Mouse (Mus musculus): Measurements from ENCODE around the gene Pced1a. TPM values are rescaled to one million over a fixed set of nuclear protein-coding genes. Genes with fewer than 3 reads are reported as not detected.
"Not testable (repeated sequence)": the region's sequence is repeated elsewhere in the genome, so short reads cannot be mapped to it uniquely, and the experiment has no call there.

Pced1a gene
- polyA plus RNA-seq, 1 experiment from 2014 or later, result 3.8 TPM

GRCm38 (mm10) chr2:130386212-130386611, 38.3 kb downstream of the Pced1a start:
- Histone ChIP-seq H3K27me3 (ENCODE audit: control insufficient read depth, insufficient read depth, low read depth, low read length) (no peaks in the 10 kb centered on the region), H3K4me2 (ENCODE audit: low read depth, low read length) (no peak overlapping the region), H3K4me1 (ENCODE audit: control insufficient read depth, low read depth, low read length) (no peaks in the 10 kb centered on the region), H3K9ac (ENCODE audit: low read depth, low read length) (no peak overlapping the region), H3K27ac (ENCODE audit: low read length) (no peak overlapping the region), H3K4me3 (ENCODE audit: low read depth, low read length) (no peak overlapping the region), H3K36me3 (ENCODE audit: control insufficient read depth, insufficient read depth) (no peaks in the 10 kb centered on the region), H3K9me3 (replicated peaks; ENCODE audit: control insufficient read depth, low read length) (no peaks in the 10 kb centered on the region)
- ATAC-seq (ENCODE audit: low read depth), result no peak
- WGBS (ENCODE audit: insufficient replicate concordance), result 59% methylated on average over 1 of the region's 1 CpGs

DNA sequence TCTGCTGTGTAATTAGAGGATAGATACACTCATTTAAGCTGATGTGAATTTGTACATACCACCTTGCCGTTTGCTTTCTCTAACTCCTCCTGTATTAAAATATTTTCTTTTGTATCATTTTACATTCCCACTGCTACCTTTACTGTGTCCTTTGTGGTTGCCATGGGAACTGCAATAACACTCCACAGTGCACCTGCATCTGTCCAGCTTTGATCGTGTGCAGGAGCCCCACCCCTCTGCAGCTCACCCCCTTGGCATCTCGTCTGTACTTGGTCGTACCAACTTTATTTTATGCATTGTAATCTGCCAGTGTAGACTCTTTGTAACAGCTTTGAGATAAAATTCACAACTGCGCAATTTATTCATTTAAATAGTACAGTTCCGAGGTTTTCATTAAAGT, 40.6 kb downstream of the Pced1a start:
- Histone ChIP-seq H3K36me3 (ENCODE audit: control insufficient read depth, insufficient read depth) (no peaks in the 10 kb centered on the region), H3K4me1 (ENCODE audit: control insufficient read depth, low read depth, low read length) (no peaks in the 10 kb centered on the region), H3K4me2 (ENCODE audit: low read depth, low read length) (no peak overlapping the region), H3K9ac (ENCODE audit: low read depth, low read length) (no peak overlapping the region), H3K27ac (ENCODE audit: low read length) (no peak overlapping the region), H3K27me3 (ENCODE audit: control insufficient read depth, insufficient read depth, low read depth, low read length) (no peaks in the 10 kb centered on the region), H3K4me3 (ENCODE audit: low read depth, low read length) (no peak overlapping the region), H3K9me3 (replicated peaks; ENCODE audit: control insufficient read depth, low read length) (no peaks in the 10 kb centered on the region)
- ATAC-seq (ENCODE audit: low read depth), result no peak
- 58% methylated on average over 6 of the region's 6 CpGs for WGBS (ENCODE audit: insufficient replicate concordance)

DNA sequence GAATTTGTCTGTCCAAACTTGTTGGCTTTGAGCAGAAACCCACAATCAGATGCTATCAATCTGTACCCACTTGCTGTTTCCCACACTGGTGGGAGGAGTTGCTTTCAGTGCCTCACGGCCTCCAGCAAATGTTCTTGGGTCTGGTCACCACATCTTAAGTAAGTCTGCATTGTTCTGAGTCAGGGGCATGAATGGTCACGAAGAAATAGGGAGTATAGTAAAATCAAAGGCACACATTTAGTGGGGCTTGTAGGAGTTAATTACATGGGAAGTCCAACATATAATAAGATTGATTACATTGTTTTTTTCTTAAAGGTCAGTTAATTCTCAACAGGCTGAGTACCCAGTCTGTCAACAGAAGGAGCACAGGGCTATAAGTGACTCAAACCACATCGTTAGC, 41.3 kb downstream of the Pced1a start:
- ATAC-seq (ENCODE audit: low read depth), result no peak
- Histone ChIP-seq H3K27me3 (ENCODE audit: control insufficient read depth, insufficient read depth, low read depth, low read length) (no peaks in the 10 kb centered on the region), H3K4me3 (ENCODE audit: low read depth, low read length) (no peak overlapping the region), H3K9ac (ENCODE audit: low read depth, low read length) (no peak overlapping the region), H3K36me3 (ENCODE audit: control insufficient read depth, insufficient read depth) (no peaks in the 10 kb centered on the region), H3K4me1 (ENCODE audit: control insufficient read depth, low read depth, low read length) (no peaks in the 10 kb centered on the region), H3K27ac (ENCODE audit: low read length) (no peak overlapping the region), H3K9me3 (replicated peaks; ENCODE audit: control insufficient read depth, low read length) (no peaks in the 10 kb centered on the region), H3K4me2 (ENCODE audit: low read depth, low read length) (no peak overlapping the region)
- 46% methylated on average over 3 of the region's 3 CpGs for WGBS (ENCODE audit: insufficient replicate concordance)

DNA sequence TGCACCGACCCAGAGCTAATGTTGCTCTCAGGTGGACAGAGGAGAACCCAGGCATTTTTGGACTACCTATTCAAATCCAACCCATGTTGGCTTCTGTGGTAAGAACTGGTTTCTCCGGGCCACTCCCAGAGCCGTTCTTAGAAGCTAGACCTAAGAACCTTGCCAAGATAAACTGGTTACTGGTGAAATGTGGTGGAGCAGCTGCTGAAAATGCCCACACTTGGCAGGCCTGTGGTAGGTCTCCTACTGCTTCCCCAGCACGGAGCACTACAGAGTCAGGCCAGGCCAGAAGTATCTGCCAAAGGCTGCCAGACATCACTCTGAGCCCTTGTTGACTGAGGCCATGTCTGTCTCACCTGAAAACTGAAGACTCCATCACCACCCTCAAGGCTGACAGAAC, 49.5 kb downstream of the Pced1a start:
- Histone ChIP-seq H3K9ac (ENCODE audit: low read depth, low read length) (no peak overlapping the region), H3K9me3 (replicated peaks; ENCODE audit: control insufficient read depth, low read length) (no peaks in the 10 kb centered on the region), H3K27ac (ENCODE audit: low read length) (no peak overlapping the region), H3K36me3 (ENCODE audit: control insufficient read depth, insufficient read depth) (no peaks in the 10 kb centered on the region), H3K4me3 (ENCODE audit: low read depth, low read length) (no peak overlapping the region), H3K4me2 (ENCODE audit: low read depth, low read length) (no peak overlapping the region), H3K27me3 (ENCODE audit: control insufficient read depth, insufficient read depth, low read depth, low read length) (no peaks in the 10 kb centered on the region), H3K4me1 (ENCODE audit: control insufficient read depth, low read depth, low read length) (no peaks in the 10 kb centered on the region)
- ATAC-seq (ENCODE audit: low read depth), result no peak
- WGBS (ENCODE audit: insufficient replicate concordance), result 50% methylated on average over 4 of the region's 4 CpGs

- not testable (repeated sequence) for H3K27ac ChIP-seq (ENCODE audit: low read length); H3K9ac ChIP-seq (ENCODE audit: low read depth, low read length); H3K27me3 ChIP-seq (ENCODE audit: control insufficient read depth, insufficient read depth, low read depth, low read length); H3K9me3 ChIP-seq (replicated peaks; ENCODE audit: control insufficient read depth, low read length); H3K4me1 ChIP-seq (ENCODE audit: control insufficient read depth, low read depth, low read length); H3K4me2 ChIP-seq (ENCODE audit: low read depth, low read length); H3K36me3 ChIP-seq (ENCODE audit: control insufficient read depth, insufficient read depth); H3K4me3 ChIP-seq (ENCODE audit: low read depth, low read length); ATAC-seq (ENCODE audit: low read depth)
- WGBS (ENCODE audit: insufficient replicate concordance), result 0% methylated on average over 1 of the region's 1 CpGs
Observed at GRCm38 (mm10) chr2:130373026-130373425, 51.5 kb downstream of the Pced1a start.

GRCm38 (mm10) chr2:130367386-130367785, 57.1 kb downstream of the Pced1a start:
- no peak overlapping the region for H3K4me2 ChIP-seq (ENCODE audit: low read depth, low read length)
- no peak for ATAC-seq (ENCODE audit: low read depth)
- peaks cover 36% of the 10 kb centered on the region for H3K27me3 ChIP-seq (ENCODE audit: control insufficient read depth, insufficient read depth, low read depth, low read length)
- no peaks in the 10 kb centered on the region for H3K9me3 ChIP-seq (replicated peaks; ENCODE audit: control insufficient read depth, low read length)
- H3K4me1 ChIP-seq (ENCODE audit: control insufficient read depth, low read depth, low read length), result no peaks in the 10 kb centered on the region
- H3K27ac ChIP-seq (ENCODE audit: low read length), result no peak overlapping the region
- no peak overlapping the region for H3K4me3 ChIP-seq (ENCODE audit: low read depth, low read length)
- H3K36me3 ChIP-seq (ENCODE audit: control insufficient read depth, insufficient read depth), result no peaks in the 10 kb centered on the region
- H3K9ac ChIP-seq (ENCODE audit: low read depth, low read length), result no peak overlapping the region
- 36% methylated on average over 4 of the region's 4 CpGs for WGBS (ENCODE audit: insufficient replicate concordance)

Other genes with a start within 250 kb of the Pced1a start
- 231 and 249 TPM in 2 replicates for gene Snrpb, start 245.3 kb downstream of the Pced1a start, polyA plus RNA-seq (2015; fragmentation: Nextera tagmentation; extraction: Ambion mirVana)
- 0.04 and 0.11 TPM in 2 replicates for gene Tmc2, start 229.5 kb downstream of the Pced1a start, polyA plus RNA-seq (2015; fragmentation: Nextera tagmentation; extraction: Ambion mirVana)
- 120 and 130 TPM in 2 replicates for gene Nop56, start 150.3 kb downstream of the Pced1a start, polyA plus RNA-seq (2015; fragmentation: Nextera tagmentation; extraction: Ambion mirVana)
- 106 and 108 TPM in 2 replicates for gene Idh3b, start 140.2 kb downstream of the Pced1a start, polyA plus RNA-seq (2015; fragmentation: Nextera tagmentation; extraction: Ambion mirVana)
- 0.05 TPM in 2 replicates for gene Ebf4, start 129.5 kb downstream of the Pced1a start, polyA plus RNA-seq (2015; fragmentation: Nextera tagmentation; extraction: Ambion mirVana)
- gene Cpxm1, start 27.1 kb downstream of the Pced1a start, polyA plus RNA-seq (2015; fragmentation: Nextera tagmentation; extraction: Ambion mirVana), result 2.5 and 5.0 TPM in 2 replicates
- not detected in 2 replicates for gene Gm28372, start 19.5 kb downstream of the Pced1a start, polyA plus RNA-seq (2015; fragmentation: Nextera tagmentation; extraction: Ambion mirVana)
- not detected in 2 replicates for gene 1700020A23Rik, start 19.4 kb downstream of the Pced1a start, polyA plus RNA-seq (2015; fragmentation: Nextera tagmentation; extraction: Ambion mirVana)
- gene Tmem239, start 18.2 kb downstream of the Pced1a start, polyA plus RNA-seq (2015; fragmentation: Nextera tagmentation; extraction: Ambion mirVana), result not detected in 2 replicates
- gene Vps16, start 362 bp downstream of the Pced1a start, polyA plus RNA-seq (2015; fragmentation: Nextera tagmentation; extraction: Ambion mirVana), result 33.0 and 39.3 TPM in 2 replicates
- gene Ptpra, start 25.6 kb upstream of the Pced1a start, polyA plus RNA-seq (2015; fragmentation: Nextera tagmentation; extraction: Ambion mirVana), result 26.7 and 29.6 TPM in 2 replicates
- 30.9 and 34.3 TPM in 2 replicates for gene Mrps26, start 139.0 kb upstream of the Pced1a start, polyA plus RNA-seq (2015; fragmentation: Nextera tagmentation; extraction: Ambion mirVana)
- gene Oxt, start 151.5 kb upstream of the Pced1a start, polyA plus RNA-seq (2015; fragmentation: Nextera tagmentation; extraction: Ambion mirVana), result not detected in 2 replicates
- gene Avp, start 157.9 kb upstream of the Pced1a start, polyA plus RNA-seq (2015; fragmentation: Nextera tagmentation; extraction: Ambion mirVana), result not detected in 2 replicates
- gene Fastkd5, start 205.3 kb upstream of the Pced1a start, polyA plus RNA-seq (2015; fragmentation: Nextera tagmentation; extraction: Ambion mirVana), result 7.9 and 8.8 TPM in 2 replicates
- 4.1 and 4.5 TPM in 2 replicates for gene Ubox5, start 205.3 kb upstream of the Pced1a start, polyA plus RNA-seq (2015; fragmentation: Nextera tagmentation; extraction: Ambion mirVana)
- 1.6 and 1.9 TPM in 2 replicates for gene Lzts3, start 218.1 kb upstream of the Pced1a start, polyA plus RNA-seq (2015; fragmentation: Nextera tagmentation; extraction: Ambion mirVana)
- 43.0 and 48.3 TPM in 2 replicates for gene Ddrgk1, start 240.0 kb upstream of the Pced1a start, polyA plus RNA-seq (2015; fragmentation: Nextera tagmentation; extraction: Ambion mirVana)
- 37.0 and 41.0 TPM in 2 replicates for gene Itpa, start 242.9 kb upstream of the Pced1a start, polyA plus RNA-seq (2015; fragmentation: Nextera tagmentation; extraction: Ambion mirVana)